Mouse (Mus musculus) c-Kit-positive CD71-positive TER-119-negative erythroid progenitor cells, embryonic 14.5 days (primary cell): Measurements from ENCODE around the gene Gm20890.
"Not testable (repeated sequence)": the region's sequence is repeated elsewhere in the genome, so short reads cannot be mapped to it uniquely, and the experiment has no call there.

Source experiments
- DNase-seq: peaks from one replicate; pipeline ENCODE4 v3.0.0-alpha.2; 2013; ENCODE audit warnings: low read depth

Gm20890 gene

GRCm38 (mm10) chrY:26776699-26777098 is at the start of gene Gm20890:
Gm20890 (minus strand) TSS chrY:26776799.
- not testable (repeated sequence) for DNase-seq
